Mouse (Mus musculus) ES-Bruce4 (cell line): ENCODE measurements around the gene Tcerg1l. TPM values are rescaled to one million over a fixed set of nuclear protein-coding genes. Genes with fewer than 3 reads are reported as not detected.

ENCODE experiments used
- H3K27ac ChIP-seq: 2 replicates; pipeline ENCODE4 v1.5.1; 2012; ENCODE audit warnings: low read length, inconsistent platforms; ENCODE audit not compliant: insufficient read depth
- H3K27me3 ChIP-seq: 2 replicates; pipeline ENCODE4 v1.6.1; 2012; ENCODE audit warnings: mild to moderate bottlenecking, low read length, inconsistent platforms; ENCODE audit not compliant: control insufficient read depth, poor library complexity, insufficient read depth, severe bottlenecking
- H3K36me3 ChIP-seq: 2 replicates; pipeline ENCODE4 v1.6.1; 2012; ENCODE audit warnings: inconsistent platforms, mild to moderate bottlenecking, low read length, moderate library complexity; ENCODE audit not compliant: control insufficient read depth, poor library complexity, insufficient read depth, severe bottlenecking
- H3K4me1 ChIP-seq: one replicate; pipeline ENCODE4 v1.8.1; 2011; ENCODE audit warnings: low read length; ENCODE audit not compliant: control insufficient read depth, insufficient read depth
- H3K4me3 ChIP-seq: 2 replicates; pipeline ENCODE4 v1.5.1; 2011; ENCODE audit warnings: low read depth, mild to moderate bottlenecking, low read length
- H3K9ac ChIP-seq: 2 replicates; pipeline ENCODE4 v1.6.1; 2012; ENCODE audit warnings: low read depth, mild to moderate bottlenecking, inconsistent platforms; ENCODE audit not compliant: poor library complexity, severe bottlenecking
- H3K9me3 ChIP-seq: replicated peaks from 2 replicates; pipeline ENCODE4 v1.6.1; 2012; ENCODE audit warnings: mild to moderate bottlenecking, low read length, inconsistent platforms; ENCODE audit not compliant: control insufficient read depth, poor library complexity, insufficient read depth, severe bottlenecking
- CTCF ChIP-seq: IDR thresholded peaks from one replicate; pipeline ENCODE4 v1.8.1; 2011; ENCODE audit warnings: low read depth, low read length
- EP300 ChIP-seq: IDR thresholded peaks from 2 replicates; pipeline ENCODE4 v1.6.1; 2011; ENCODE audit warnings: low read depth, low read length; ENCODE audit not compliant: insufficient read depth
- POLR2A ChIP-seq: IDR thresholded peaks from one replicate; pipeline ENCODE4 v1.8.1; 2011; ENCODE audit warnings: low read length; ENCODE audit not compliant: insufficient read depth
- polyA plus RNA-seq: library from polyadenylated mRNA; stranded (reverse); fragments of >200 nt; gene quantifications from 2 replicates; pipeline ENCODE4 v1.2.4, GENCODE M21; 2011; ENCODE audit warnings: low read depth; ENCODE audit not compliant: missing spikeins, insufficient read depth, insufficient read length

The Tcerg1l gene
- polyA plus RNA-seq, 1 experiment, result not detected

- Histone ChIP-seq H3K27me3 (no peaks in the 10 kb centered on the region), H3K9ac (no peak overlapping the region), H3K9me3 (no peaks in the 10 kb centered on the region), H3K4me3 (no peak overlapping the region), H3K27ac (no peak overlapping the region), H3K36me3 (no peaks in the 10 kb centered on the region), H3K4me1 (no peaks in the 10 kb centered on the region)
- TF ChIP-seq EP300, result no peak
- TF ChIP-seq CTCF, result no peak
- no peak for TF ChIP-seq POLR2A
Measured at GRCm38 (mm10) chr7:138182216-138182615, 215.3 kb downstream of the Tcerg1l start.

- Histone ChIP-seq H3K27me3 (no peaks in the 10 kb centered on the region), H3K36me3 (no peaks in the 10 kb centered on the region), H3K9me3 (no peaks in the 10 kb centered on the region), H3K4me3 (no peak overlapping the region), H3K4me1 (no peaks in the 10 kb centered on the region), H3K9ac (no peak overlapping the region), H3K27ac (no peak overlapping the region)
- TF ChIP-seq CTCF (no peak), POLR2A (no peak), EP300 (no peak)
Measured at GRCm38 (mm10) chr7:138178617-138179016, 218.9 kb downstream of the Tcerg1l start.

- H3K4me3 ChIP-seq, result no peak overlapping the region
- no peak overlapping the region for H3K9ac ChIP-seq
- no peaks in the 10 kb centered on the region for H3K4me1 ChIP-seq
- no peak for TF ChIP-seq POLR2A
- no peak overlapping the region for H3K27ac ChIP-seq
- no peaks in the 10 kb centered on the region for H3K9me3 ChIP-seq
- no peaks in the 10 kb centered on the region for H3K36me3 ChIP-seq
- H3K27me3 ChIP-seq, result no peaks in the 10 kb centered on the region
Measured at GRCm38 (mm10) chr7:138176026-138176425, 221.5 kb downstream of the Tcerg1l start.

- Histone ChIP-seq H3K27me3 (no peaks in the 10 kb centered on the region), H3K9ac (no peak overlapping the region), H3K4me3 (no peak overlapping the region), H3K27ac (no peak overlapping the region), H3K36me3 (no peaks in the 10 kb centered on the region), H3K9me3 (no peaks in the 10 kb centered on the region), H3K4me1 (no peaks in the 10 kb centered on the region)
- no peak for TF ChIP-seq POLR2A
- TF ChIP-seq CTCF, result no peak
- no peak for TF ChIP-seq EP300
Measured at GRCm38 (mm10) chr7:138170389-138170788, 227.1 kb downstream of the Tcerg1l start.
